Mouse (Mus musculus) heart, postnatal 0 days (tissue): ENCODE results near the gene Bco2.

ENCODE experiments used
- CTCF ChIP-seq: IDR thresholded peaks from 2 replicates; pipeline ENCODE4 v1.5.1; 2016; ENCODE audit warnings: antibody characterized with exemption, control low read depth, low read depth
- EP300 ChIP-seq: IDR thresholded peaks from 2 replicates; pipeline ENCODE4 v1.6.1; 2016; ENCODE audit warnings: antibody characterized with exemption, low read depth

- no peak for TF ChIP-seq CTCF
- TF ChIP-seq EP300 = no peak
These were observed 32.4 kb downstream of the Bco2 start for GRCm38 (mm10) chr9:50522574-50522973.
